Mouse (Mus musculus) kidney, embryonic 16.5 days (tissue): ENCODE results near the gene Zbtb16. TPM values are rescaled to one million over a fixed set of nuclear protein-coding genes. Genes with fewer than 3 reads are reported as not detected.
A peak's percentile ranks its signal among the peaks of the same experiment; 100 is the strongest.

Experiments
- ATAC-seq: fragments of 200-750 bp; cut with Nextera tagmentation; 2 replicates; pipeline ENCODE4 v1.8.0; 2017; ENCODE audit warnings: moderate TSS enrichment; ENCODE audit not compliant: low FRiP score, low TSS enrichment
- H3K27ac ChIP-seq: fragments of 300-500 bp; sonication (generic); 2 replicates; pipeline ENCODE4 v1.5.1; 2014; ENCODE audit warnings: low read length
- H3K27me3 ChIP-seq: fragments of 300-500 bp; sonication (generic); 2 replicates; pipeline ENCODE4 v1.6.1; 2014; ENCODE audit warnings: low read length, control low read depth, mixed read lengths; ENCODE audit not compliant: insufficient read depth
- H3K36me3 ChIP-seq: fragments of 300-500 bp; sonication (generic); 2 replicates; pipeline ENCODE4 v1.6.1; 2014; ENCODE audit warnings: low read length, control low read depth, mixed read lengths; ENCODE audit not compliant: insufficient read depth
- H3K4me1 ChIP-seq: fragments of 300-500 bp; sonication (generic); 2 replicates; pipeline ENCODE4 v1.6.1; 2014; ENCODE audit warnings: low read length, control low read depth, mixed read lengths; ENCODE audit not compliant: insufficient read depth
- H3K4me2 ChIP-seq: fragments of 300-500 bp; sonication (generic); replicated peaks from 2 replicates; pipeline ENCODE4 v1.6.1; 2014; ENCODE audit warnings: low read depth, low read length
- H3K4me3 ChIP-seq: fragments of 300-500 bp; sonication (generic); 2 replicates; pipeline ENCODE4 v1.5.1; 2014; ENCODE audit warnings: mild to moderate bottlenecking, low read length
- H3K9ac ChIP-seq: fragments of 300-500 bp; sonication (generic); replicated peaks from 2 replicates; pipeline ENCODE4 v1.6.1; 2014; ENCODE audit warnings: low read length
- H3K9me3 ChIP-seq: fragments of 300-500 bp; sonication (generic); 2 replicates; pipeline ENCODE4 v1.6.1; 2016; ENCODE audit warnings: low read length, control low read depth
- WGBS: fragments of 180-500 bp; shearing (Covaris S2); extraction: QIAGEN DNeasy Blood & Tissue Kit; methylation state at CpG from one replicate; pipeline ENCODE4 v1.1.7; 2014; 5-methylcytosine and 5-hydroxymethylcytosine counted together
- polyA plus RNA-seq: library from polyadenylated mRNA; unstranded; fragments of >200 nt; fragmentation: Nextera tagmentation; extraction: Ambion mirVana; gene quantifications from 2 replicates; pipeline ENCODE4 v1.2.1, GENCODE M21; 2015

Gene Zbtb16
- 1.5 and 1.8 TPM in 2 replicates for polyA plus RNA-seq

DNA sequence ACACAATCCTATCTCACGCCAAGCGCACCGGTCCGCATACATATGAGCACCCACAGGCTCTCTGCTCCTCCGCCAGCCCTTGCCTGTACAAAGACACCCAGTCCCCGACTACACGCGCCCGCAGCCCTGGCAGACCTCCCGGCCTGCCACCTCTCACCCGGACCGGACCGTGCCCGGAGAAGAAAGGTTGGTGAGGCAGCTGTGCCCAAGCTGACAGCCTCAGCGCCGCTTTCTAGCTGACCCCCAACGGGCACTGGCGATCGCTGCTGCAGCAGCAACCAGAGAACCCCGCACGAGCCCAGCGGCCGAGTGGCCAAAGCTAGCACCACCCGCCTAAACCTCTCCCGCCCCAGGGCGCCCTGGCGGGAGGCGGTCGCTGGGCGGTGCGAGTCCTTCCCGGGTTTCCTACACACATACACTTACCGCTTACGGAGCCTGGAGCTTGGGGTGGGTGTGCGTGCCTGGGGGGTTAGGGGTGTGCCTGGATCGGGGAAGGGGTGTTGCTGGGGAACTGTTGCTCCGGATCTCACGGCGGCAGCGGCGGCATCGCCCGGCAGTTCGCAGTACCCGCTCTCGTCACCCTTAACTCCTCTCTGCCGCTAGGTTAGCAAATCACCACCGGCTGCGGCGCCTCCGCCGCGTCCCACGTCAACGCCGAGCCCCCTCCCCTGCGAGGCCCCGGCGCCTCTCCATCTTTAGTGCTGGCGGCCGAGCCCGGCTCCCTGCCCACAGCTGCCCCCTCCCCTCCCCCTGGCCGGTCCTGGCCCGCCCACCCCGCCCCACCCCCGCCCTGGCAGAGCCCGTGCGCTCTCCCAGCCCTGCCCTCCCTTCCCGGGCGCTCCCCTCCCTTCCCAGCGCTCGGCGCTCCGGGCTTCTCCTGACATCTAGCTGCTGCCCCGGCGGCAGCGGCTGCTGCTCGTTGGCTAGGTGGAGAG is at the start of gene Zbtb16:
Zbtb16 (minus strand) TSS at position 592 of the 935 bp plus-strand sequence.
- under 1% methylated on average over 73 of the region's 78 CpGs for WGBS
- H3K36me3 ChIP-seq, result no peaks in the 10 kb centered on the region
- H3K4me2 ChIP-seq, result peak within 1 kb of the TSS; percentile 97
- peaks cover 32% of the 10 kb centered on the region for H3K4me1 ChIP-seq
- ATAC-seq, result peak; percentile 84
- H3K9ac ChIP-seq, result peak within 1 kb of the TSS; percentile 63
- H3K9me3 ChIP-seq, result no peaks in the 10 kb centered on the region
- peaks cover 84% of the 10 kb centered on the region for H3K27me3 ChIP-seq
- peak within 1 kb of the TSS; percentile 63 for H3K4me3 ChIP-seq
- H3K27ac ChIP-seq, result no peak within 1 kb of the TSS

DNA sequence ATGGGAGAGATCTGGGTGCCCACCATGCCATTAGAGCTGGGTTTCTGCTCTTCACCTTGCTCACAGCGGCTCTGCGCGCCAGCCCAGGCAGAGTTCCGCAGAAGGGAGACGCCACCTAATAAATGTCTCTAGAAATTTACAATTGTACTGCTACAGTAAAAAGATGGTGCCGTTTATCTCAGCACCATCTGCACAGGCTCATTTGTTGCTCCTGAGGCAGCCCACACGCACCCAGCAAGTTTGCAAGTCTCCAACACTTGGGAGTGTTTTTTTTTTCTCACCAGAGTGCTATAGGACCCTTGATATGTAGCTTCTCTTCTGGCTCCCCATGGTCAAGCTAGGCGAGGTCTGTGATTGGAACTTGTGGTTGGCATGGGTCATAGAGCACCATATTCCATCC is 36.9 kb upstream of the Zbtb16 start:
- H3K9ac ChIP-seq, result no peak overlapping the region
- ATAC-seq, result no peak
- no peaks in the 10 kb centered on the region for H3K36me3 ChIP-seq
- H3K4me2 ChIP-seq, result no peak overlapping the region
- no peak overlapping the region for H3K27ac ChIP-seq
- H3K4me1 ChIP-seq, result no peaks in the 10 kb centered on the region
- H3K4me3 ChIP-seq, result no peak overlapping the region
- no peaks in the 10 kb centered on the region for H3K27me3 ChIP-seq
- 55% methylated on average over 8 of the region's 8 CpGs for WGBS
- no peaks in the 10 kb centered on the region for H3K9me3 ChIP-seq

DNA sequence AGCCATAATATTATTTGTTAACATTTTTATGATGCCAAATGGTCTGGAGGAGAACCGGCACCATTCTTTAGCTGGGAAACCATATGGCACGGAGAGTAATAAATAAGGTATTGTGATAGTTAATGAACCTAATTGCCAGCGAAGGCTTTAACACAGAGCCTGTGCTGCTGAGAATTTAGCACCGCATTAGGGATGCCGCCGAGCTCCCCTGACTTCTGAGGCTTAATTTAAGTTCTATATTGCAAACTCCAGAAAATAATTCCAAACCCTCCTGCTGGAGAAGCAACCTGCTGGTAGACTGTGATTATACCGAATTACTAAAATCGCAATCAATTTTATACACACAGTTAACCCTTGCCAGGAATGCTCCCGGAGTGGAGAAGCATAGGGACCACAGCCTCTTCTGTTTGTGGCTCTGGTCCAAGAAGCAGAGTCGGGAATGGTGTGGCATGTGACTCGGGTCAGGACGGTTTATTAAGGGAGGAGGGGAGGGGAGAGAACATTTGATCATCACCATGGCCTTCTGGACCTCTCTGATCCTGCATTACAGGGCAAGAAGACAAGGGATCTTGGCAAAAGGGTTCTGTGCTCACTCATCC is 30.6 kb upstream of the Zbtb16 start:
- WGBS, result 35% methylated on average over 12 of the region's 12 CpGs
- H3K9me3 ChIP-seq, result no peaks in the 10 kb centered on the region
- no peak for ATAC-seq
- H3K27ac ChIP-seq, result no peak overlapping the region
- H3K36me3 ChIP-seq, result no peaks in the 10 kb centered on the region
- H3K4me3 ChIP-seq, result no peak overlapping the region
- H3K4me2 ChIP-seq, result no peak overlapping the region
- H3K4me1 ChIP-seq, result no peaks in the 10 kb centered on the region; the same call in 1 of the 2 replicates
- H3K27me3 ChIP-seq, result peaks cover 8% of the 10 kb centered on the region; the same call in 1 of the 2 replicates
- H3K9ac ChIP-seq, result no peak overlapping the region

DNA sequence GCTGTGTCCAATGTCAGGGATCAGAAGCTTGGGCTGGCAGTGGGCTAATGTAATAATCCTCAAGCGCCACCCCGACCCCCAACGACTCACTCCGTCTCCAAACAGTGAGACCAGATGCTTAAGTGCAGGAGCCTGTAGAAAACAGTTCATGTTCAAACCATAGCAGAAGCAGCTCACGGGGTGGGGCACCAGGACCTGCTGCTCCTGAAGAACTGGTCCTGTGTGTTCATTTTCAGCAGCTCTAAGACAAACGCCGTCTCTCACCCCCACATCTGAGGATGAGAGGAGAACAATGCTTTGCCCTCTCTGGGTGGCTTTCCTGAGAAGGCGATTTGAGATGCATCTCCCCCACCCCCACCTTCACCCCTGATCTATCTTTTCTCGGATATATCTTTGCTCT is 29.2 kb upstream of the Zbtb16 start:
- no peak overlapping the region for H3K27ac ChIP-seq
- 59% methylated on average over 9 of the region's 9 CpGs for WGBS
- no peaks in the 10 kb centered on the region for H3K36me3 ChIP-seq
- H3K9me3 ChIP-seq, result no peaks in the 10 kb centered on the region
- ATAC-seq, result no peak
- H3K27me3 ChIP-seq, result peaks cover 8% of the 10 kb centered on the region; the same call in 1 of the 2 replicates
- no peak overlapping the region for H3K4me3 ChIP-seq
- H3K9ac ChIP-seq, result no peak overlapping the region
- no peak overlapping the region for H3K4me2 ChIP-seq
- H3K4me1 ChIP-seq, result no peaks in the 10 kb centered on the region; the same call in 1 of the 2 replicates

DNA sequence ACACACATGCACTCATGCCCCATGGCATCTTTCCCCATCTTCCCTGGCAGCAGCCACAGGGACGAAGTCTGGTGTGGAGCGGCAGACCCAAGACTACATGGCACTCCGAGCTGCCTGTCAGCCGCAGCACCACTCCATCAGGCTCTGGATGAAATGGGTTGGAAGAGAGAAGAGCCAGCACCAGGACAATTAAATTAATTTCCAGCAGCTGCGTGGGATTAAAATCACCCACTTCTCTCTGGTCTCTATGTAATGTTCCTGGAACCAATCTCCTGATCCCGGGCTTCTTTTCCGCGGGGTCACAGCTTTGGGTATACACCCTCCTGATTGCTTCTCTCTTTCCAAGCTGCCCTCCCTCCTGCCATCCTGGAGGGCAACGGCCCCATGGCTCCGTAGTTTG is 25.5 kb upstream of the Zbtb16 start:
- WGBS, result 89% methylated on average over 10 of the region's 10 CpGs
- H3K4me2 ChIP-seq, result no peak overlapping the region
- no peak for ATAC-seq
- H3K27ac ChIP-seq, result no peak overlapping the region
- H3K4me1 ChIP-seq, result no peaks in the 10 kb centered on the region
- H3K4me3 ChIP-seq, result no peak overlapping the region
- no peak overlapping the region for H3K9ac ChIP-seq
- H3K9me3 ChIP-seq, result no peaks in the 10 kb centered on the region
- no peaks in the 10 kb centered on the region for H3K36me3 ChIP-seq
- peaks cover under 1% of the 10 kb centered on the region; the same call in 1 of the 2 replicates for H3K27me3 ChIP-seq

DNA sequence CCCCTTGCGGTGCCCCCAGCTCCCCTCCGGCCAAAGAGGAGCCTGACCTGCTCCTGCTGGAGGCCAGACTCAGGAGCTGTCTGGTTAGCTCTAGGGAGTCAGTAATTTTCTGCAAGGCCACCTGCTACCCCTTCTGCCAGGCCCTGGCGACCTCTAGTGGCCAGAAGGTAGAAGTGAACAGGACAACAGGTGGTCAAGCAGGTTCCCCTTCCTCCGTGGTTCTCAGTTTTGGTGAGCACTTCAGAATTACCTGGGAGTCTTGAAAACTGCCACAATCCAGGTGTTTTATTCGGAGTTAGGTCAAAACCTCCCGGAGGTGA is 24.5 kb upstream of the Zbtb16 start:
- no peak overlapping the region for H3K4me2 ChIP-seq
- H3K4me3 ChIP-seq, result no peak overlapping the region
- H3K9me3 ChIP-seq, result no peaks in the 10 kb centered on the region
- ATAC-seq, result peak; percentile 82
- 6% methylated on average over 6 of the region's 6 CpGs for WGBS
- no peak overlapping the region for H3K9ac ChIP-seq
- H3K36me3 ChIP-seq, result no peaks in the 10 kb centered on the region
- H3K27me3 ChIP-seq, result no peaks in the 10 kb centered on the region; the same call in 1 of the 2 replicates
- H3K4me1 ChIP-seq, result no peaks in the 10 kb centered on the region
- H3K27ac ChIP-seq, result no peak overlapping the region

DNA sequence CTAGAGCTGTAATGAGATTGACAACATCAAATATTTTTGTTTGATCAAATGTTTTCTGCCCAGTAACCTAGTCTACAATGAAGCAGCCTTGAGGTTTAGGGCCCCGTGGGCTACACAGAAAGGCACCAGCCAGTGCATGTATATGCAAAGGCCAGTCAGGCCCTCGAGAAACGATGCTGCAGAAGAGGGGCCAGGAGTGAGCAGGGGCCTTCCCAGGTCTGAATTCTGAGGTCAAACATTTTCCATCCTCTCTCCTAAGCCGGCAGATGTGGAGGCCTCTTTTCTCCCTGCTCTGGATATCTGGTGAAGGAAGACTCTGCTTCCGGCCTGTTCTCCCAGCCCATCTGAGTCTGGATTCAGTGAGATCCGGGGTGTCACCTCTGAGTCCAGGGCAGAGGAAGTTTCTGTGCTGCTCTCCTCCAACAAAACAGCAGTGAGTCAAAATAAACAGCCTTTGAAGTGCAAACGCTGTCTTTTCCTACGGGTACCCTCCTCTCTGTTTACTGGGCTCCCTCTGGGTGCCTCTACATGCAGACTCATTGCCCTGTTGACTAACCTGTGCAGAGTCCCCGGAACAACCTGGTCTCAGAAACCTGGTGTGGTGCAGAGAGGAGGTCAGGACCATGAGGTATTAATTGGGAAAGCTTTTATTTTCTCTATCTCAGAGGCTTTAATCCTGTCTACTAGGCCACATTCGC is 24.0 kb upstream of the Zbtb16 start:
- Histone ChIP-seq H3K4me1 (no peaks in the 10 kb centered on the region), H3K27me3 (no peaks in the 10 kb centered on the region), H3K36me3 (no peaks in the 10 kb centered on the region), H3K4me2 (no peak overlapping the region), H3K9ac (no peak overlapping the region), H3K4me3 (no peak overlapping the region), H3K9me3 (no peaks in the 10 kb centered on the region), H3K27ac (no peak overlapping the region)
- peak; percentile 57 for ATAC-seq
- WGBS, result 30% methylated on average over 10 of the region's 10 CpGs

DNA sequence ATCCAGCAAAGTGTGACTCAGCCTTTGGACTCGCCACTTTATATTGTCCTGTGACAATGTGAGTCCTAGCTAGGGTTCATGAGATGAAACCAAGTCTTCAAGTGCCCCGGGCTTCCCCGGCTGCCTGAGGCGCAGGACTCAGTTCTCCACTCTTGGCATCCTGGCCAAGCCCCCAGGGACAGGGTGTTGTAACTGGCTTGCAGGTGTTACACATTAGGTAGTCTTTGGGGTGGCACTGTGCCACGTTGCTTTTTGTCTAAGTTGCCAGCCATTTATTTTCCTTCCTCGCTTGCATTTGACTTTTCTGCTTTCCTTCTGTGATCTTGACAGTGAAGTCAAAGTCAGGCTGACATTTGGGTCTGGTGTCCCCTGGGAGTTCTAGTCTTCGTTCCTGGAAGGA is 21.9 kb upstream of the Zbtb16 start:
- no peaks in the 10 kb centered on the region for H3K36me3 ChIP-seq
- no peaks in the 10 kb centered on the region for H3K9me3 ChIP-seq
- no peak for ATAC-seq
- H3K4me3 ChIP-seq, result no peak overlapping the region
- no peaks in the 10 kb centered on the region for H3K27me3 ChIP-seq
- WGBS, result 66% methylated on average over 7 of the region's 7 CpGs
- H3K9ac ChIP-seq, result no peak overlapping the region
- no peaks in the 10 kb centered on the region for H3K4me1 ChIP-seq
- no peak overlapping the region for H3K4me2 ChIP-seq
- H3K27ac ChIP-seq, result no peak overlapping the region

DNA sequence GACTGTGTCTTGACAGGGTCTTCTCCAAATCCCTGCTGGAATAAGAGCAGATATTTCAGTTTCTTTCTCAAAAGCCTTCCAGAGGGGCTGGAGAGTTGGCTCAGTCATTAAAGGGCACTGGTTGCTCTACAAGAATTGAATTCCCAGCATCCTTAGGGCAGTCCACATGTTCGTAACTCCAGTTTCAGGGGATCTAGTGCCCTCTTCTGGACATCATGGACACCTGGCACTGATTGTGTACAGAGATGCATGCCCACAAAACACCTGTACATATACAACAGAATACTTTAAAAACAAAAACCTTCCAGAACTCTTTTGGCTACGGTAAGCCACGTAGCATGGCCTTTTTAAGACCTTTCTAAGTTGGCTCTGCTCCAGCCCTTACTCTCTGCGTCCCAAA is 20.2 kb upstream of the Zbtb16 start:
- Histone ChIP-seq H3K27me3 (no peaks in the 10 kb centered on the region; the same call in 1 of the 2 replicates), H3K4me2 (no peak overlapping the region), H3K9ac (no peak overlapping the region), H3K9me3 (no peaks in the 10 kb centered on the region), H3K36me3 (no peaks in the 10 kb centered on the region), H3K4me3 (no peak overlapping the region), H3K27ac (no peak overlapping the region), H3K4me1 (no peaks in the 10 kb centered on the region)
- no peak for ATAC-seq
- 80% methylated on average over 4 of the region's 4 CpGs for WGBS
